Mouse (Mus musculus) heart, postnatal 0 days (tissue): ENCODE data around the gene Apoa5. TPM values are rescaled to one million over a fixed set of nuclear protein-coding genes. Genes with fewer than 3 reads are reported as not detected.

Experiments used
- ATAC-seq: fragments of 200-750 bp; cut with Nextera tagmentation; 2 replicates; pipeline ENCODE4 v1.8.0; 2017; ENCODE audit warnings: low read depth, moderate number of reproducible peaks, moderate library complexity; ENCODE audit not compliant: insufficient read depth
- DNase-seq: peaks from one replicate; pipeline ENCODE4 v3.0.0-alpha.2; 2016; ENCODE audit warnings: low spot score
- H3K27ac ChIP-seq: fragments of 300-500 bp; sonication (generic); 2 replicates; pipeline ENCODE4 v1.5.1; 2014; ENCODE audit warnings: low read depth, mild to moderate bottlenecking
- H3K27me3 ChIP-seq: fragments of 300-500 bp; sonication (generic); 2 replicates; pipeline ENCODE4 v1.6.1; 2014; ENCODE audit warnings: low read length, mixed read lengths; ENCODE audit not compliant: control insufficient read depth, insufficient read depth
- H3K36me3 ChIP-seq: fragments of 300-500 bp; sonication (generic); replicated peaks from 2 replicates; pipeline ENCODE4 v1.6.1; 2014; ENCODE audit warnings: low read length, mixed read lengths; ENCODE audit not compliant: control insufficient read depth, insufficient read depth
- H3K4me1 ChIP-seq: fragments of 300-500 bp; sonication (generic); 2 replicates; pipeline ENCODE4 v1.6.1; 2014; ENCODE audit warnings: antibody characterized with exemption; ENCODE audit not compliant: control insufficient read depth, insufficient read depth
- H3K4me2 ChIP-seq: fragments of 300-500 bp; sonication (generic); 2 replicates; pipeline ENCODE4 v1.6.1; 2014; ENCODE audit warnings: low read depth, mild to moderate bottlenecking, low read length, moderate library complexity
- H3K4me3 ChIP-seq: fragments of 300-500 bp; sonication (generic); 2 replicates; pipeline ENCODE4 v1.5.1; 2014; ENCODE audit warnings: low read depth, low read length
- H3K9ac ChIP-seq: fragments of 300-500 bp; sonication (generic); replicated peaks from 2 replicates; pipeline ENCODE4 v1.6.1; 2014; ENCODE audit warnings: low read depth, low read length, mixed read lengths
- H3K9me3 ChIP-seq: fragments of 300-500 bp; sonication (generic); replicated peaks from 2 replicates; pipeline ENCODE4 v1.6.1; 2016; ENCODE audit warnings: low read length; ENCODE audit not compliant: control insufficient read depth
- CTCF ChIP-seq: IDR thresholded peaks from 2 replicates; pipeline ENCODE4 v1.5.1; 2016; ENCODE audit warnings: antibody characterized with exemption, control low read depth, low read depth
- EP300 ChIP-seq: IDR thresholded peaks from 2 replicates; pipeline ENCODE4 v1.6.1; 2016; ENCODE audit warnings: antibody characterized with exemption, low read depth
- WGBS: fragments of 180-500 bp; shearing (Covaris S2); extraction: QIAGEN DNeasy Blood & Tissue Kit; methylation state at CpG from one replicate; pipeline ENCODE4 v1.1.7; 2014; 5-methylcytosine and 5-hydroxymethylcytosine counted together
- polyA plus RNA-seq: library from polyadenylated mRNA; unstranded; fragments of >200 nt; fragmentation: Nextera tagmentation; extraction: Ambion mirVana; gene quantifications from 2 replicates; pipeline ENCODE4 v1.2.1, GENCODE M21; 2015
- total RNA-seq: library from RNA; depleted of rRNA; stranded (reverse); fragments of >200 nt; gene quantifications from 2 replicates; pipeline ENCODE4 v1.2.3, GENCODE M21; 2014; ENCODE audit warnings: low replicate concordance

Apoa5 gene
- total and polyA plus RNA-seq, 2 experiments from 2014 or later, result 0.80 TPM; not detected in 1

GRCm38 (mm10) chr9:46274494-46274893 is 6.1 kb downstream of the Apoa5 start:
- Histone ChIP-seq H3K9ac (no peak overlapping the region), H3K27ac (no peak overlapping the region), H3K4me3 (no peak overlapping the region), H3K4me1 (peaks cover 7% of the 10 kb centered on the region; the same call in 1 of the 2 replicates), H3K9me3 (no peaks in the 10 kb centered on the region), H3K4me2 (no peak overlapping the region), H3K27me3 (peaks cover 6% of the 10 kb centered on the region; the same call in 1 of the 2 replicates), H3K36me3 (peaks cover 47% of the 10 kb centered on the region)
- 55% methylated on average over 9 of the region's 9 CpGs for WGBS
- ATAC-seq (no peak), DNase-seq (no peak)
- TF ChIP-seq EP300 (no peak), CTCF (no peak)

- DNase-seq (peak; percentile 91), ATAC-seq (peak; percentile 93)
- Histone ChIP-seq H3K9me3 (no peaks in the 10 kb centered on the region), H3K4me3 (peak within 1 kb of the TSS; percentile 80), H3K27ac (peak within 1 kb of the TSS; percentile 61), H3K27me3 (no peaks in the 10 kb centered on the region), H3K4me1 (peaks cover 10% of the 10 kb centered on the region), H3K36me3 (peaks cover 54% of the 10 kb centered on the region), H3K4me2 (peak within 1 kb of the TSS; percentile 64), H3K9ac (peak within 1 kb of the TSS; percentile 77)
- WGBS, result under 1% methylated on average over 54 of the region's 55 CpGs
- TF ChIP-seq EP300 (no peak), CTCF (peak; percentile 53)
These were observed 14.4 kb downstream of the Apoa5 start, which contains the start of gene Bud13 for GRCm38 (mm10) chr9:46282631-46283436. Bud13 (plus strand) TSS chr9:46283008.

- Histone ChIP-seq H3K9ac (no peak overlapping the region), H3K4me3 (no peak overlapping the region), H3K27ac (no peak overlapping the region), H3K27me3 (no peaks in the 10 kb centered on the region), H3K4me2 (no peak overlapping the region), H3K4me1 (no peaks in the 10 kb centered on the region), H3K9me3 (no peaks in the 10 kb centered on the region), H3K36me3 (peaks cover 53% of the 10 kb centered on the region)
- TF ChIP-seq CTCF, result no peak
- no peak for TF ChIP-seq EP300
- ATAC-seq (no peak), DNase-seq (no peak)
- WGBS, result 68% methylated on average over 4 of the region's 4 CpGs
These were observed 29.9 kb downstream of the Apoa5 start for GRCm38 (mm10) chr9:46298381-46298780.

DNA sequence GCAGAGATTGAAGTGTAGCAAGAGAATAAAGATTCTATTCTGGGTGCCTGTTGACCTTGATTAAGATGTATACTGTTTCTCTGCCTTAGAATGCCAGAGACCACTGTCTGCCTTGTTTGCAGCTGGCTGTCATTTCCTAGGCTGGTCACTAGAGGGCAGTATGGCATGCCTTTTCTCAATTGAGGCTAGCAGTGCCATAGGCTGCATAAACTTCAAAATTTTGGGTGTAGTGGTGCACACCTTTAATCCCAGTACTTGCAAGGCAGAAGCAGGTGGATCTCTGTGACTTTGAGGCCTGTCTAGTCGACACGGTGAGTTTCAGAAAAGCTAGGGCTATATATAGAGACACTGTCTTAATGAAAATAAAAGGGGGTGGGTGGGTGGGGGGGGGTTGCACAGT is 33.7 kb downstream of the Apoa5 start:
- peak; percentile 33 for DNase-seq
- no peak overlapping the region for H3K4me2 ChIP-seq
- peak; percentile 91 for TF ChIP-seq CTCF
- TF ChIP-seq EP300, result no peak
- H3K4me1 ChIP-seq, result no peaks in the 10 kb centered on the region
- peaks cover 24% of the 10 kb centered on the region for H3K36me3 ChIP-seq
- WGBS, result 8% methylated on average over 2 of the region's 2 CpGs
- H3K27ac ChIP-seq, result no peak overlapping the region
- H3K27me3 ChIP-seq, result no peaks in the 10 kb centered on the region
- H3K9me3 ChIP-seq, result no peaks in the 10 kb centered on the region
- peak; percentile 39; the same call in 1 of the 2 replicates for ATAC-seq
- H3K4me3 ChIP-seq, result no peak overlapping the region
- H3K9ac ChIP-seq, result no peak overlapping the region

GRCm38 (mm10) chr9:46309121-46309520 is 40.7 kb downstream of the Apoa5 start:
- H3K4me2 ChIP-seq, result no peak overlapping the region
- DNase-seq (no peak), ATAC-seq (no peak)
- TF ChIP-seq EP300 (no peak), CTCF (peak; percentile 44)
- H3K27ac ChIP-seq, result no peak overlapping the region
- WGBS, result 17% methylated on average over 7 of the region's 7 CpGs
- H3K27me3 ChIP-seq, result peaks cover 7% of the 10 kb centered on the region; the same call in 1 of the 2 replicates
- H3K9ac ChIP-seq, result no peak overlapping the region
- no peak overlapping the region for H3K4me3 ChIP-seq
- no peaks in the 10 kb centered on the region for H3K4me1 ChIP-seq
- H3K9me3 ChIP-seq, result no peaks in the 10 kb centered on the region
- no peaks in the 10 kb centered on the region for H3K36me3 ChIP-seq
